Mouse (Mus musculus) megakaryocyte, embryonic 14.5 days (primary cell): ENCODE measurements at regions not wholly inside any gene's neighbourhood (a gene's known extent, or its start where the extent isn't known, plus 50 kb on each side); places are given as distances from the start of the nearest gene placed in this dataset.

Source experiments
- FLI1 ChIP-seq: IDR thresholded peaks from 2 replicates; pipeline ENCODE4 v1.6.1; 2012; ENCODE audit warnings: low read length, inconsistent platforms, mixed read lengths
- GATA1 ChIP-seq: IDR thresholded peaks from 3 replicates; pipeline ENCODE4 v1.6.1; 2012; ENCODE audit warnings: mixed read lengths, low read length, inconsistent platforms, borderline replicate concordance

DNA sequence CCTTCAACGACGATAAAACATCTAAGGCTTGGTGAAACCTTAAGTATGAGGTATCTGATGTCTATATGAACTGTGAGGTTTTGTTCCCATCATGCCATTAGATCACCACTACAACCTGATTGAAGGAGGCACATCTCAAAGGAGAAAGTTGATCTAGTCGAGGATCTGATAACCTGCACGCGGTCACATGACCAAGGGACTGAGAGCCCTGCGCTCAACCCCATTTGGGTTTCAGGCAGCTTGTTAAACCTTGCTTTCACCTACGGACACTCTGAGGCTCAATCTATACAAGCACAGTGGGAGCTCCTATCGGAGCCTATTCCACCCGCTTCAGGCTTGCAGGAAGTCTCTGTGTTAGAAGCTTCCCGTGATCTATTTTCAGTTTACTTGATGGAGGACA is 70.1 kb upstream of the Zbtb18 start:
- TF ChIP-seq GATA1: no peak
- TF ChIP-seq FLI1: no peak
